Mouse (Mus musculus): ENCODE measurements around the gene Tmpo.
A peak's percentile ranks its signal among the peaks of the same experiment; 100 is the strongest.

Tmpo gene

DNA sequence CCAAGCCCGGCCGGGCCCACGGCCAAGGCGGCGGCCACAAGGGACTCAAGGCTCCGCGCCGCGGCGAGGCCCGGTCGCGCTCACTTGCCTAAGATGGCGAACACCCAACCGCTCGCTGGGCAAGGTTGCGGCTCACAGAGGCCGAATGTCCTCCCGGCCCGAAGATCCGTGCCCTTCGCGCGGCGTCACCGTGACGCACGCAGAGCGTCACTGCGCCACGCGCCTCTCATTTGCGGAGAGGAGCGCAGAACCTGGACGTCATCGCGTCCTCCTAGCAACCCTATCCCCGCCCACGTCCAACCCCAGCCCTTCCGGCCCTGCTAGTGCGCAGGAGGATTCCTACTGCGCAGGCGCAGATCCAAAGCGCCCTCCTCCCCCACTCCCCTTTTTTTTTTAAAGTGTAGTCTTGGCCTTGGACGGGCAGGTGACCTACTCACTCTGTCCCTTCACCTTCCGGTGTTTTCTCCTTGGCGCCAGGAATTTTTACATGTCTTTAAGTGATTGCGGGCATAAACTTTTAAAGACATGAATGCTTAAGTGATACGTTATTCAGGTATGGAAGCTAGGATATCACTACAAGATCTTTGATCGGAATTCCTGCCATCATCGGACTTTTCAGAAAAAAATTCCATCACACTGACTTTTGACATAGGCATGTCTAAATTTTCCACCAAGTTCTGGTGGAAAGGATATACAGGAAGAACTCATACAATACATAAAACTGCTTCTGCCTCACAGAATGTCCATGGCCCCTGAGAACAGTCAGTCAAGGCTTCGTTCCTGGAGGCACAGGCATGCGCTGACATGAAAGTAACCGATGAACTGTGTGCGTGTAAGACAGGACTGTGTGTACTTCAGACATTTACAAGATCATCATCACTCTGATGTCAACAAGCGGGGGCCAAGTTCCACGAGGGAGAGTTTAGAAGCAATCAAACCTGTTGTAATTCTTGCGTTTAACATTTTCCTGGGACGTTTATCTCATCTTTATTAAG, 57.0 kb downstream of the Tmpo start, which contains the start of gene Slc25a3:
Slc25a3 (minus strand) TSS at position 232 of the 995 bp plus-strand sequence.
- peak; percentile 99 for DNase-seq (ENCODE audit: extremely low read depth, insufficient read length, low spot score)

DNA sequence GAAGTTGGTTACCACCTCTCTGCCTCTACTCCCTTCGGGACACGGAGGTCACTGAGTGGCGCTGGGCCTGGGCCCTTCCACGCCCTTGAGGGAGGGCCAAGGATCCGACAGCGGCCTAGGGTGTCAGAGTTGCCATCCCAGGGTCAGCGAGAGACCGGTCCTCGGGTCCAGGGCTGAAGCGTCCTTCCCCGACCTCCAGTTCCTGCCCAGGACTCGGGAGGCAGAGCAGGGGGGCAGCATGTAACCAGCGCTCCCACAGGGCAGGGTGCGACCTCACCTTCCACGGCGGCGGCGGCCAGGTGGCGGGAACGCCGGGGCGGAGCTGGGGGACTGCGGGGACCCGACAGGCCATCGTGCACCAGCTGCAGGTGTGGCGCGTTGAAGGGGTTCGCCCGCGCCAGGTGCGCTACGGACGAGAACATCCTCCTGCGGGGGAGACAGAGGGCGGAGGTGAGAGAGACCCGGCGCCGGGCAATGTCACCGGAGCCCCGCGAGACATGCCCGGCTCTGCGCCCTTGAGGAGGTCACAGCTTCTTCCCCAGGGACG, 57.8 kb downstream of the Tmpo start:
- DNase-seq (ENCODE audit: extremely low read depth, insufficient read length, low spot score), result no peak

DNA sequence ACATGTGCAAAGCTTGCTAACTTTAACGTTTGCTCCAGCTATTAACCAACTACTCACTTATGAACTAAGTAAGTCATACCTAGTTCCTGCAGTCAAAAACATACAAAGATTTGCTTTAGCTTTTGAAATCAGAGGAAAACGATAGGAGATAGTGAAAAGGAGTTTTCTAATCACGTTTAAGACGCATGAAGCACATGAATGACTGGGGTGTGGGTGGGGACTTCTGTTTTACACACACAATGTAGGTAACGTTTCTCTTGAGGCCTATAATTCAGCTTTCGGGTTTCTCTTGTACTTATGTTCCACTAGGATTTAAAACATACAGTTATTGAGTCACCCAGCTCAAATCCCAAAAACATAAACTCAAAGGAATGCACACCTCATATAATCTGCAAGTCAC, 58.5 kb downstream of the Tmpo start:
- no peak for DNase-seq (ENCODE audit: extremely low read depth, insufficient read length, low spot score)

DNA sequence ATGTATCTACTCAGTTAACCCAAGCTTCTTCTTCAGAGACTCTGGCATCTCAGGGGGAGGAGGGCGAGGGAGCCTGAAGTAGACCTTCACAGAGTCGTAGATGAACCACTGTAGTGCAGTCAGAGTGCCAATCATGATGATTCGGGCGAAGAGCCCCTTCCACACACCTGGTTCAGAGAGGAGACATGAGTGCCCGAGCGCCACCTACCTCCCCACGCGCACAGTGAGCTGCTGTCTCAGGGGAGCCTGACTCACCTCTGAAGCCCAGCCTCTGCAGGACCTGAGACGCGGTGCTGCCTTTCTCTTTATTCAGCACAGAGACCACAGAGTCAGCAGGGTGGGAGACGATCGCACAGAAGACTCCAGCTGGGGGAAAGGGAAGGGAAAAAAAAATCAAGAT, 64.2 kb downstream of the Tmpo start:
- no peak for DNase-seq (ENCODE audit: extremely low read depth, insufficient read length, low spot score)

DNA sequence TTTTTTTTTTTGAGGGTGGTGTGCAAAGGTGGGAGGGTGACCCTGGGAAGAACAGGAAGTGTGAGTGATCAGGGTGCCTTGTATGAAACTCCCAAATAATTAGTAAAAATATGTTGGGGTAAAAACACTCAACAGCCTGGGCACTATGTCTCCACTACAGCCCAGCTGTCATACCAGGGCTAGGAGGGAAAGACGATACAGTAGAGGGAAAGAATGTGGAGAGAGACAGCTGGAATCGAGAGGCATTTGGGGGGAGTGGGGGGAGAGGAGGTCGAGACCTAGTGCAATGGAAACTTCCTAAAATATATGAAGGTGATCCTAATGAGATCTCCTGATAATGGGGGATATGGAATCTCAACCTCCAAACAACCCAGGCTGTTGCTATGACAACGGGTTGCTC, 71.3 kb downstream of the Tmpo start:
- no peak for DNase-seq (ENCODE audit: extremely low read depth, insufficient read length, low spot score)

DNA sequence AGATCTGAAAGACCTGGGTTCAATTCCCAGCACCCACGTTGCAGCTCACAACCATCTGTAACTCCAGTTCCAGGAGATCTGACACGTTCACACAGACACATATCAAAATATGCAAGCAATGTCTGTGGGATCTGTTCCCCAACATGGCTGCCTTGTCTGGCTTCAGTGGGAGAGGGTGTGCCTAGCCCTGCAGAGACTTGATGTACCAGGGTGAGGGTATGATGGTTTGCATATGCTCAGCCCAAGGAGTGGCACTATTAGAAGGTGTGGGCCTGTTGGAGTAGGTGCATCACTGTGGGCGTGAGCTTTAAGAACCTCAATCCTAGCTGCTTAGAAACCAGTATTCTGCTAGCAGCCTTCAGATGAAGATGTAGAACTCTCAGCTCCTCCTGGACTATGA, 75.1 kb downstream of the Tmpo start:
- DNase-seq (ENCODE audit: extremely low read depth, insufficient read length, low spot score), result no peak

DNA sequence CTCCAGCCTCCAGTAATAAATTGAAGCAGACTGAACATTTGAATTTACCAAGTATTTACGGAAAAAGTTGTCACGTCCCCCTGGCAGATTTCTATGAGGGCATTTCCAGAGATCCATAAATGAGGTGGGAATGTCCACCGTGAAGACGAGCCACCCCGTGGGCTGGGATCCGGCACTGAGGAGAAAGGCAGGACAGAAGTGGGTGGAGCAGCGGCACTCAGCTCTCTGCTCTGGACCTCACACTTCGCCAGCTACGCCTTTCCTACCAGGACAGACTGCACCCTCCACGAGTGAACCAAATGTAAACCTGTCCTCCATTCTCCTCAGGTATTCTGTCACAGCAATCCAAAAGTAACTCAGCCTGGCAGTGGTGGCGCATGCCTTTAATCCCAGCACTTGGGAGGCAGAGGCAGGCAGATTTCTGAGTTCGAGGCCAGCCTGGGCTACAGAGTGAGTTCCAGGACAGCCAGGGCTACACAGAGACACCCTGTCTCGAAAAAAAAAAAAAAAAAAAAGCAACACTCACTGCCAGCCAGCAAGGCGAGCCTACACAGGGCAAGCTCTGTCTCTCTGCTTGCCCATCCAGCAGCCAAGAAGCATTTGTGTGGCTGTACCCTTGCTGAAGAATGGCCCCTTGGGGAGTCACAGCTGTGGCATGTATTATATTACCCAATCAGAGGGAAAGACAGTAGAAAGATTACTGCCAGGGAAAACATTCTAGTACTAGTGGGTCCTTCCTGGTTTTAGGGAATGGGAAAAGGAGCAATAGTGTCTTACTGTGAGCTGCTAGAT, 78.1 kb downstream of the Tmpo start:
- DNase-seq (ENCODE audit: extremely low read depth, insufficient read length, low spot score), result no peak

DNA sequence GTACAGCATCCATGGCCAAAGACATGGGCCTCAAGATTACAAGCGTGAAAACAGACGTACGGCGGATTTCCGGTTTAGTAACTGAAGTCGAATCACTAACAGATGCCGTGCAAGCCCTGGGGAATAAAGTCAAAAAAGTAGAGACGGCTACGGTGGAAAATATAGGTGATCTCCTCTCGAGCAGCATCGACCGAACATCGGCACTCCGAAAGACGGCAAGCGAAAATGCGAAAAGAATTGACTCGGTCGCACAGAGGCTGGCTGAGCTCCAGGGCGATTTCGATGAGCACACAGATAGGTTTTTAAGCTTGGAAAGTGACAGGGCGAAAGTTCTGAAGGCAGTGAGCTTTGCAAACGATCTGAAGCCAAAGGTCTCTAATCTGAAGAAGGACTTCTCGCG, 79.2 kb downstream of the Tmpo start:
- no peak for DNase-seq (ENCODE audit: extremely low read depth, insufficient read length, low spot score)

DNA sequence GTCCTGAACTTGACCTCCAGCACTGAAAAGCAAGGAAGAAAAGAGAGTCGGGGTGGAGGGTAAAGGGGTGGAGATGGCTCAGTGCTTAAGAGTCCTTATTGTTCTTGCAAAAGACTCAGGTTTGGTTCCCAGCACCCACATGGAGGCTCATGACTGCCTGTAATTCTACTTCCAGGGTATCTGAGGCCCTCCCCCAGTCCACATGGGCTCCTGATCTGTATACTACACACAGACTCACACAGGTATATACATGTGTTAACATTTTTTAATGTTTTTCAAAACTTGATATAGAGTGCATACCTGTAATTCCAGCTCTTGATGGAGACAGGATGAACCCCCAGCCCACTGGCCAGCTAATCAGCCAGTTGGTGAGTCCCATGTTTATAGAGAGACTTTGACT, 81.0 kb downstream of the Tmpo start:
- DNase-seq (ENCODE audit: extremely low read depth, insufficient read length, low spot score), result no peak

DNA sequence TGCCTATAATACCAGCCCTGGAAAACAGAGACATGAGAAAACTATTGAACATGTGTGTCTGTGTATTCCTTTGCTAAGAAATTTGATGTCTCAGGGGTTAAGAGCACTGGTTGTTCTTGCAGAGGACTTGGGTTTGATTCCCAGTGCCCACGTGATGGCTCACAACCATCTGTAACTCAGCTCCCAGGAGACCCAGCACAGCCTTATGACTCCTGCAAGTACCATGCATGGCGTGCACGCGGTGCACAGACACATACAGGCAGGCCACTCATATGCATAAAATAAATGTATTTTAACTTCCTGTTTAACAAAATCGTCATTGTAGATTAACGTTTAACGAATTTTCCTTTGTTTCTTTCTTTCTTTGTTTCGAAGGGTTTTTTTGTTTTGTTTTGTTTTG, 83.1 kb downstream of the Tmpo start:
- DNase-seq (ENCODE audit: extremely low read depth, insufficient read length, low spot score), result no peak
